Mouse (Mus musculus) thymus, postnatal 4 days (tissue): ENCODE data around the gene Olfr1329.
"Not testable (repeated sequence)": the region's sequence is repeated elsewhere in the genome, so short reads cannot be mapped to it uniquely, and the experiment has no call there.

Experiments
- DNase-seq: peaks from one replicate; pipeline ENCODE4 v3.0.0; 2021

Gene Olfr1329

GRCm38 (mm10) chr4:118917365-118917764 lies at the start of gene Olfr1329:
TSS of gene Olfr1329 (minus strand) at chr4:118917465.
- DNase-seq, result not testable (repeated sequence)

- DNase-seq, result no peak
Measured at GRCm38 (mm10) chr4:118961141-118961628, 43.9 kb upstream of the Olfr1329 start, which contains the start of gene Lao1. TSS of gene Lao1 (plus strand) at chr4:118961578.

GRCm38 (mm10) chr4:118958812-118959211 lies 41.5 kb upstream of the Olfr1329 start:
- DNase-seq, result no peak

DNA sequence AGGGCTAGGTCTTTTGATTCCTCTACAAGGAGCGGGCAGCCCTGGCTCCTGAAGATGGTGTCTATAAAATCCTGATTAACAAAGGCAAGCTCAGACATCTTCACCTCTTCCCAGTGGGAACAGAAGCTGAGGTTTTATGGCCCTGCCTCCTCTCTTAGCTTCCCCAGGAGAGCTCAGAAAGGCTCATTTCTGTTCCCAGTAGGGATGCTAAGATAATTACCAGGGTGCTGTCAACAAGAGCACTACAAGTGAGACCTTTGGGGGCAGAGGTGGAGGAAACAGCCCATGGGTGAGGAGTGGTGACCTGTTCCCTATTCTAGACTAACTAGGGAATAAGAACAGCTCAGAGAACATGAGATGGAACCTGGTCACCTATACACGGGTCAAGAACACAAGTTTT lies 21.2 kb upstream of the Olfr1329 start, which contains the start of gene Olfr1328:
TSS of gene Olfr1328 (minus strand) at position 101 of the 400 bp plus-strand sequence.
- DNase-seq, result no peak

- DNase-seq, result not testable (repeated sequence)
Measured at GRCm38 (mm10) chr4:118931326-118931725, 14.1 kb upstream of the Olfr1329 start.

DNA sequence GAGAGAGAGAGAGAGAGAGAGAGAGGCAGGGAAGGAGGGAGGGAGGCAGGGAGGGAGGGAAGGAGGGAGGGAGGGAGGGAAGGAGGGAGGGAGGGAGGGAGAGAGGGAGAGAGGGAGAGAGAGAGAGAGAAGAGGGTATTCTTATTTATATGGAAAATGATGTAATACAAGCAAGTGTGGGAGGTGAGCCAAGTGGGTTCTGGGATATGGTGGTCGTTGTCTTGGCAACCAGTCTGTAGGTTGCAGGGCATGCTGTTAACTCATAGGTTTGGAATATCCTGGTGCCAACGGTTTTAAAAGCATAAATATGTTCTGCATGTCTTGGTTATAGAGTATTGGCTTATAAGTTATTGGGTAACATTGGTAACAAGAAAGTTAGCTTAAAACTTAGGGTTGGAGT lies 15.3 kb downstream of the Olfr1329 start:
- DNase-seq, result no peak

DNA sequence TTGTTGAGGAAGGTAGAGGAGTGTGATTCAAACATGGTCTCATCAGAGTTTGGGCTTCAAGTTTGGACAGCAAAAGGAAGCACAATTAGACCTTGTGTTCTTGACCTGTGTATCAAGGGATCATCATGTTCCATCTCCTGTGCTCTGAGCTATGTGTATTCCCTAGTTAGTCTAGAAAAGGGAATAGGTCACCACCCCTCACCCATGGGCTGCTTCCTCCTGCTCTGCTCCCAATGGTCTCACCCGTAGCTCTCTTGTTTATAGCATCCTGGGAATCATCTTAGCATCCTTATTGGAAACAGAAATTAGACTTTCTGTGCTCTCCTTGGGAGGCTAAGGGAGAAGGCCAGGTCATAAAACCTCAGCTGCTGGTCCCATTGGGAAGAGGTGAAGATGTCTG lies 29.0 kb downstream of the Olfr1329 start, which contains the start of gene Olfr1330:
TSS of gene Olfr1330 (plus strand) at position 301 of the 400 bp plus-strand sequence.
- DNase-seq, result no peak

- DNase-seq, result no peak
Measured at GRCm38 (mm10) chr4:118867566-118867965, 49.7 kb downstream of the Olfr1329 start.
